Mouse (Mus musculus): ENCODE data around the gene Eif4e2. TPM values are rescaled to one million over a fixed set of nuclear protein-coding genes. Genes with fewer than 3 reads are reported as not detected.

The Eif4e2 gene
- polyA plus RNA-seq, 1 experiment from 2014 or later: 135 TPM

- Histone ChIP-seq H3K4me1 (replicated peaks; ENCODE audit: control insufficient read depth, insufficient read depth) (peaks cover 6% of the 10 kb centered on the region; the same call in 1 of the 2 replicates), H3K9me3 (ENCODE audit: control insufficient read depth, low read length) (no peaks in the 10 kb centered on the region), H3K4me3 (ENCODE audit: low read depth, low read length) (peak overlapping the region; percentile 46), H3K4me2 (replicated peaks; ENCODE audit: low read depth) (peak overlapping the region; percentile 76; the same call in 1 of the 2 replicates), H3K9ac (ENCODE audit: low read length) (no peak overlapping the region), H3K36me3 (ENCODE audit: control insufficient read depth, insufficient read depth, low read length) (no peaks in the 10 kb centered on the region), H3K27me3 (ENCODE audit: control insufficient read depth, insufficient read depth, low read length) (peaks cover 19% of the 10 kb centered on the region; the same call in 1 of the 2 replicates), H3K27ac (replicated peaks) (no peak overlapping the region)
- 2% methylated on average over 13 of the region's 13 CpGs for WGBS
- TF ChIP-seq EP300 (optimal IDR thresholded peaks at IDR 0.05) (no peak), CTCF (IDR thresholded peaks at IDR 0.05; ENCODE audit: low read depth) (no peak)
- ATAC-seq (ENCODE audit: low FRiP score, low TSS enrichment): no peak
- DNase-seq (ENCODE audit: low spot score): no peak
These were observed 51.5 kb downstream of the Eif4e2 start for GRCm38 (mm10) chr1:87265200-87265599.

GRCm38 (mm10) chr1:87266296-87267090 is 52.8 kb downstream of the Eif4e2 start:
- Histone ChIP-seq H3K4me2 (replicated peaks; ENCODE audit: low read depth) (no peak overlapping the region), H3K27me3 (ENCODE audit: control insufficient read depth, insufficient read depth, low read length) (peaks cover 19% of the 10 kb centered on the region; the same call in 1 of the 2 replicates)

GRCm38 (mm10) chr1:87270204-87270603 is 56.5 kb downstream of the Eif4e2 start:
- 48% methylated on average over 3 of the region's 3 CpGs for WGBS
- no peak overlapping the region for H3K27ac ChIP-seq (replicated peaks)
- TF ChIP-seq EP300 (optimal IDR thresholded peaks at IDR 0.05) (no peak), CTCF (IDR thresholded peaks at IDR 0.05; ENCODE audit: low read depth) (no peak)

More at GRCm38 (mm10) chr1:87266296-87267090, 52.8 kb downstream of the Eif4e2 start:
- Histone ChIP-seq H3K36me3 (ENCODE audit: control insufficient read depth, insufficient read depth, low read length) (no peaks in the 10 kb centered on the region), H3K4me3 (ENCODE audit: low read depth, low read length) (no peak overlapping the region), H3K27ac (replicated peaks) (no peak overlapping the region), H3K9me3 (ENCODE audit: control insufficient read depth, low read length) (no peaks in the 10 kb centered on the region), H3K9ac (ENCODE audit: low read length) (no peak overlapping the region), H3K4me1 (replicated peaks; ENCODE audit: control insufficient read depth, insufficient read depth) (peaks cover 9% of the 10 kb centered on the region; the same call in 1 of the 2 replicates)
- no peak for TF ChIP-seq CTCF (IDR thresholded peaks at IDR 0.05; ENCODE audit: low read depth)
- TF ChIP-seq EP300 (optimal IDR thresholded peaks at IDR 0.05): no peak
- DNase-seq (ENCODE audit: low spot score) (no peak), ATAC-seq (ENCODE audit: low FRiP score, low TSS enrichment) (no peak)
- WGBS: 26% methylated on average over 8 of the region's 8 CpGs

GRCm38 (mm10) chr1:87270641-87271467 is 57.1 kb downstream of the Eif4e2 start:
- Histone ChIP-seq H3K4me3 (ENCODE audit: low read depth, low read length) (no peak overlapping the region), H3K36me3 (ENCODE audit: control insufficient read depth, insufficient read depth, low read length) (no peaks in the 10 kb centered on the region), H3K4me1 (replicated peaks; ENCODE audit: control insufficient read depth, insufficient read depth) (0 out of 2 replicates have a peak, but pooled peaks cover 2% of the 10 kb centered on the region), H3K9me3 (ENCODE audit: control insufficient read depth, low read length) (no peaks in the 10 kb centered on the region), H3K9ac (ENCODE audit: low read length) (no peak overlapping the region), H3K27me3 (ENCODE audit: control insufficient read depth, insufficient read depth, low read length) (0 out of 2 replicates have a peak, but pooled peaks cover 5% of the 10 kb centered on the region), H3K27ac (replicated peaks) (no peak overlapping the region), H3K4me2 (replicated peaks; ENCODE audit: low read depth) (no peak overlapping the region)
- WGBS: 30% methylated on average over 19 of the region's 20 CpGs
- DNase-seq (ENCODE audit: low spot score) (no peak), ATAC-seq (ENCODE audit: low FRiP score, low TSS enrichment) (no peak; the same call in 1 of the 2 replicates)
- TF ChIP-seq EP300 (optimal IDR thresholded peaks at IDR 0.05): no peak
- TF ChIP-seq CTCF (IDR thresholded peaks at IDR 0.05; ENCODE audit: low read depth): no peak

More at GRCm38 (mm10) chr1:87270204-87270603, 56.5 kb downstream of the Eif4e2 start:
- Histone ChIP-seq H3K4me1 (replicated peaks; ENCODE audit: control insufficient read depth, insufficient read depth) (0 out of 2 replicates have a peak, but pooled peaks cover 2% of the 10 kb centered on the region), H3K9ac (ENCODE audit: low read length) (no peak overlapping the region), H3K4me3 (ENCODE audit: low read depth, low read length) (no peak overlapping the region), H3K9me3 (ENCODE audit: control insufficient read depth, low read length) (no peaks in the 10 kb centered on the region), H3K36me3 (ENCODE audit: control insufficient read depth, insufficient read depth, low read length) (no peaks in the 10 kb centered on the region), H3K4me2 (replicated peaks; ENCODE audit: low read depth) (no peak overlapping the region), H3K27me3 (ENCODE audit: control insufficient read depth, insufficient read depth, low read length) (0 out of 2 replicates have a peak, but pooled peaks cover 8% of the 10 kb centered on the region)
- no peak for ATAC-seq (ENCODE audit: low FRiP score, low TSS enrichment)
- DNase-seq (ENCODE audit: low spot score): no peak

GRCm38 (mm10) chr1:87271596-87271995 is 57.9 kb downstream of the Eif4e2 start:
- no peak for ATAC-seq (ENCODE audit: low FRiP score, low TSS enrichment)
- no peak for TF ChIP-seq EP300 (optimal IDR thresholded peaks at IDR 0.05)
- no peak for TF ChIP-seq CTCF (IDR thresholded peaks at IDR 0.05; ENCODE audit: low read depth)
- Histone ChIP-seq H3K9ac (ENCODE audit: low read length) (no peak overlapping the region), H3K4me3 (ENCODE audit: low read depth, low read length) (no peak overlapping the region), H3K27ac (replicated peaks) (no peak overlapping the region), H3K9me3 (ENCODE audit: control insufficient read depth, low read length) (no peaks in the 10 kb centered on the region), H3K4me2 (replicated peaks; ENCODE audit: low read depth) (no peak overlapping the region), H3K36me3 (ENCODE audit: control insufficient read depth, insufficient read depth, low read length) (no peaks in the 10 kb centered on the region), H3K4me1 (replicated peaks; ENCODE audit: control insufficient read depth, insufficient read depth) (0 out of 2 replicates have a peak, but pooled peaks cover 2% of the 10 kb centered on the region), H3K27me3 (ENCODE audit: control insufficient read depth, insufficient read depth, low read length) (no peaks in the 10 kb centered on the region)
- DNase-seq (ENCODE audit: low spot score): no peak
- 86% methylated on average over 1 of the region's 1 CpGs for WGBS

All from stomach, postnatal 0 days (tissue).